Mouse (Mus musculus): ENCODE measurements around the gene Igsf9. TPM values are rescaled to one million over a fixed set of nuclear protein-coding genes. Genes with fewer than 3 reads are reported as not detected.

The Igsf9 gene
- total and polyA plus RNA-seq, 3 experiments, result 2.7 to 6.5 (median 6.0) TPM

DNA sequence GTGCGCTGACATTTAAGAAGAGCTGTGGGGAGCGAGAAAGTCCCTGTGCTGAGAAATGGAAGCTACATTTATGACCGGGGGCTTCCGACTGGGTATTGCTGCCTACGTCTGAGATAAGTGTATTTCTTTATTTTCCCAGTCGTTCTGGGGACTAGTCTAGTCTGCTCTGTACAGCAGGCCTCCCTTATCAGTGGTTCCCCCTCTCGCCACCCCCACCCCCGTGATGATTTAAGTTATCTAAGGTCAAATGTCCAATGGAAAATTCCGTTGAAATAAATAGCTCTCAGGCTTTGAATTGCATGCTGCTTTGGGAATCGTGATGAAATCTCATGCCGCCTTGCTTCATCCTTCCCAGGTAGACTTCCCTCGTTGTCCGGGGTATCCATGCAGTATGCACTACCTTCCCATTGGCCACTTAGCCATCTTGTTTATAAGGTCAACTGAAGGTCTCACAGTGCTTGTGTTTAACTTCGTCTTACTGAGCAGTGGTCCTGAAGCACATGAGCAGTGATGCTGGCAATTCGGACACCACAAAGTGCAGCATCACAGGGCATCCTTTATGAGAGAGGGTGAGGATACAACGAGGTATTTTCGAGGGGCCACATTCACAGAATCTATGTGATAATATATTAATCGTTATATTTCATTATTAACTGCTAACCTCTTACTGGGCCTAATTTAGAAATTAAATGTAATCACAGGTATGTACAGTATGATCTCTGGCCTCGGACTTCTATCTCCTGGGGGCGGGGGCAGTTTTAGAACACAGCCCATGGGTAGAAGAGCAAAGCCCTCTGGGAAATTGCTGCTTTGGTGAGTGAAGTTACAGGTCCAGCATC, 48.4 kb upstream of the Igsf9 start:
- Histone ChIP-seq H3K4me3 (replicated peaks in 1 of 3; ENCODE audit: low read depth in 2 of 3, low read length in 2 of 3, poor library complexity in 1 of 3) (no peak overlapping the region), H3K9ac (ENCODE audit: insufficient read depth, low read depth) (no peak overlapping the region), H3K4me1 (ENCODE audit: control insufficient read depth in 1 of 2, insufficient read depth in 2 of 2) (peaks cover 3 to 28% of the 10 kb centered on the region in 2 experiments), H3K4me2 (ENCODE audit: insufficient read depth, low read depth, poor library complexity, severe bottlenecking) (no peak overlapping the region), H3K9me3 (replicated peaks; ENCODE audit: low read length) (no peaks in the 10 kb centered on the region), H3K36me3 (replicated peaks in 1 of 2; ENCODE audit: control insufficient read depth in 1 of 2, insufficient read depth in 1 of 2, low read length in 1 of 2) (no peaks in the 10 kb centered on the region), H3K27me3 (replicated peaks) (no peaks in the 10 kb centered on the region), H3K27ac (ENCODE audit: insufficient read depth, low read depth) (no peak overlapping the region), H3K79me2 (replicated peaks; ENCODE audit: control insufficient read depth, extremely low read depth, insufficient read depth, poor library complexity, severe bottlenecking) (no peaks in the 10 kb centered on the region)
- TF ChIP-seq MEF2A (IDR thresholded peaks at IDR 0.05; ENCODE audit: borderline replicate concordance, low read depth, low read length) (no peak), RCOR1 (conservative IDR thresholded peaks at IDR 0.05; ENCODE audit: low read depth, low read length) (no peak), ETS1 (conservative IDR thresholded peaks at IDR 0.05; ENCODE audit: low read depth, low read length) (no peak), RAD21 (IDR thresholded peaks at IDR 0.05; ENCODE audit: low read depth, low read length) (no peak), ZC3H11A (IDR thresholded peaks at IDR 0.05; ENCODE audit: low read depth, low read length) (no peak), IRF4 (IDR thresholded peaks at IDR 0.05; ENCODE audit: low read depth, low read length) (no peak), MYC (IDR thresholded peaks at IDR 0.05; ENCODE audit: low read depth, low read length) (no peak), CHD1 (IDR thresholded peaks at IDR 0.05; ENCODE audit: low read depth, low read length) (no peak)
- in situ Hi-C loops (cut with MboI; ENCODE audit: low pct_ligation_motif_present, low pct_unique_long_range_greater_than_20kb, low sequenced_read_pairs) (no loop called here), dilution Hi-C loops (cut with MboI; ENCODE audit: extremely low pct_ligation_motif_present, extremely low pct_unique_long_range_greater_than_20kb, low sequenced_read_pairs) (no loop called here)
- no peak for DNase-seq (ENCODE audit: extremely low read depth)

DNA sequence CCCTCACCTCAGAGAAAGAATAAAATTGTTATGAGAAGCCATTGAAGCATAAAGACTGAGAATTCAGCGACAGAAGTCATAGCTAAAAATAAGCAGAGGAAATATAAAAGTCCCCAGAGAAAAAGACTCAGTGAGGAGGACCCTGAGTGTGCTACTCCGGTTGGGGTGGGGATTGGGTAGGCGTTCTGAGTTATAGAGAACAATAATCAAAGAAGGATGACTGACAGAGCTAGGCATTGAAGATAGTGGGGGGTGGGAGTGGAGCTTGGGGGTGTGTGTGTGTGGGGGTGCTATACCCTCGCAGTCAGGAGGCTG, 47.8 kb upstream of the Igsf9 start:
- no peaks in the 10 kb centered on the region for H3K79me2 ChIP-seq (replicated peaks; ENCODE audit: control insufficient read depth, extremely low read depth, insufficient read depth, poor library complexity, severe bottlenecking)
- no peak overlapping the region for H3K27ac ChIP-seq (ENCODE audit: insufficient read depth, low read depth)

DNA sequence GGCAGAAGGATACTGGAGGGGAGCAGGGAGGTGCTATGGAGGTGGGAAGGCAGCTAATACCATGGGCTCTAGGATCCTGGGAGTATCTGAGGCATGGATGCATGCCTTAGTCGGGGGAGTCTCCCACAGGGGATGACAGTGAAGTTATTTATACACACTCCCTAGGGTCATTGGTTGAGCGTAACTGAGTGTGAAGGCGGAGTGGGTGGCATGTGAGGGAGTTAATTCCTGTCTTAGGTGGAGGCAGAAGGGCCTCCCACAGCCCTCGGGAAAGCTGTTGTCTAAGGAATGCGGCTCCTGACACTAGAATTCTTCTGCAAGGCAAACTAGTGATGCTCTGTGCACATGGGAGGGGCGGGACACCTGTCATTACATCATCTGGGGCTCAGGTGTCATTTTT, 44.8 kb upstream of the Igsf9 start:
- no peaks in the 10 kb centered on the region for H3K36me3 ChIP-seq (replicated peaks in 1 of 2; ENCODE audit: control insufficient read depth in 1 of 2, insufficient read depth in 1 of 2, low read length in 1 of 2)
- H3K9ac ChIP-seq (ENCODE audit: insufficient read depth, low read depth), result no peak overlapping the region
- TF ChIP-seq ZMIZ1 (IDR thresholded peaks at IDR 0.05; ENCODE audit: low read depth, low read length) (no peak), IRF4 (IDR thresholded peaks at IDR 0.05; ENCODE audit: low read depth, low read length) (no peak), EP300 (IDR thresholded peaks at IDR 0.05; ENCODE audit: low read length) (no peak), MAX (IDR thresholded peaks at IDR 0.05; ENCODE audit: low read length) (no peak)
- no peak overlapping the region for H3K4me3 ChIP-seq (replicated peaks in 1 of 3; ENCODE audit: low read depth in 2 of 3, low read length in 2 of 3, poor library complexity in 1 of 3)
- dilution Hi-C loops (cut with MboI; ENCODE audit: extremely low pct_ligation_motif_present, extremely low pct_unique_long_range_greater_than_20kb, low sequenced_read_pairs), result no loop called here
- H3K9me3 ChIP-seq (replicated peaks; ENCODE audit: low read length), result no peaks in the 10 kb centered on the region
- in situ Hi-C loops (cut with MboI; ENCODE audit: low pct_ligation_motif_present, low pct_unique_long_range_greater_than_20kb, low sequenced_read_pairs), result no loop called here
- no peaks in the 10 kb centered on the region for H3K27me3 ChIP-seq (replicated peaks)
- DNase-seq (ENCODE audit: extremely low read depth), result no peak
- no peak overlapping the region for H3K27ac ChIP-seq (ENCODE audit: insufficient read depth, low read depth)
- no peaks in the 10 kb centered on the region for H3K79me2 ChIP-seq (replicated peaks; ENCODE audit: control insufficient read depth, extremely low read depth, insufficient read depth, poor library complexity, severe bottlenecking)
- H3K4me1 ChIP-seq (ENCODE audit: control insufficient read depth in 1 of 2, insufficient read depth in 2 of 2), result peaks cover 3 to 24% of the 10 kb centered on the region in 2 experiments
- no peak overlapping the region for H3K4me2 ChIP-seq (ENCODE audit: insufficient read depth, low read depth, poor library complexity, severe bottlenecking)

More for the DNA sequence above, 47.8 kb upstream of the Igsf9 start:
- Histone ChIP-seq H3K4me3 (replicated peaks in 1 of 3; ENCODE audit: low read depth in 2 of 3, low read length in 2 of 3, poor library complexity in 1 of 3) (no peak overlapping the region), H3K4me1 (ENCODE audit: control insufficient read depth in 1 of 2, insufficient read depth in 2 of 2) (peaks cover 3 to 28% of the 10 kb centered on the region in 2 experiments), H3K4me2 (ENCODE audit: insufficient read depth, low read depth, poor library complexity, severe bottlenecking) (no peak overlapping the region), H3K9me3 (replicated peaks; ENCODE audit: low read length) (no peaks in the 10 kb centered on the region), H3K36me3 (replicated peaks in 1 of 2; ENCODE audit: control insufficient read depth in 1 of 2, insufficient read depth in 1 of 2, low read length in 1 of 2) (no peaks in the 10 kb centered on the region), H3K27me3 (replicated peaks) (no peaks in the 10 kb centered on the region), H3K9ac (ENCODE audit: insufficient read depth, low read depth) (no peak overlapping the region)
- in situ Hi-C loops (cut with MboI; ENCODE audit: low pct_ligation_motif_present, low pct_unique_long_range_greater_than_20kb, low sequenced_read_pairs), result no loop called here
- no peak for TF ChIP-seq ELF1 (IDR thresholded peaks at IDR 0.05; ENCODE audit: low read depth, low read length)
- peak; percentile 65 for TF ChIP-seq MEF2A (IDR thresholded peaks at IDR 0.05; ENCODE audit: borderline replicate concordance, low read depth, low read length)
- DNase-seq (ENCODE audit: extremely low read depth), result peak; percentile 19
- dilution Hi-C loops (cut with MboI; ENCODE audit: extremely low pct_ligation_motif_present, extremely low pct_unique_long_range_greater_than_20kb, low sequenced_read_pairs), result no loop called here

Measured in CH12.LX (cell line).